18 mouse cellular contexts compared by ENCODE assay signal in the genomic region with DNA sequence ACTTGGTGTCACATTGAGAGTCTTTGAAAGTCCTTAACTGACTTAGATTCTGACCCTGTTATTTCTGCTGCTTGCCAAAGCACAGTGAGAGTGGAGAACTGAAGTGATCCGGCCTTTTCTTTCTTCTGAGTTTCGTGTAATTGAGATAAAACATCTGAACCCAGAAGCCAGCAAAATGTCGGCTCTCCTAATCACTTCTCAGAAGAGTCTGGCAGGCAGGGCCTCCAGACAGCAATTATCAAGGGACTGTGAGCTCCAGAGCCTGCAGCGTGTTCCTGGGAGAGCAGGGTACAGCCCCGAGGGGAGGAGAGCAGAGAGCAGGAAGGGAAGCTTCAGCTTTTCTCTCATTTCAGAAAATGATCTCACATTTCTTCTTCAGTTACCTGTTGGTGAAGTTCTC.
"Had no signal": no experiment of that assay in that cellular context is flagged by ENCODE, and none has a peak within 500 bp of the region (broad histone marks: within the 10 kb centered on the region; RNA-seq: fewer than 3 reads in every experiment).

No protein-coding gene starts in this region.

- H3K9me3 ChIP-seq: intestine, embryonic 15.5 days; kidney, embryonic 15.5 days; limb, embryonic 12.5 days; limb, embryonic 15.5 days; midbrain, embryonic 10.5 days; midbrain, embryonic 13.5 days had no signal

- H3K4me3 ChIP-seq: intestine, embryonic 15.5 days; kidney, embryonic 15.5 days; limb, embryonic 12.5 days; limb, embryonic 15.5 days; megakaryocyte, embryonic 14.5 days; midbrain, embryonic 10.5 days; midbrain, embryonic 13.5 days had no signal

- H3K27ac ChIP-seq: intestine, embryonic 15.5 days; kidney, embryonic 15.5 days; limb, embryonic 12.5 days; limb, embryonic 15.5 days; liver, embryonic 14.5 days; midbrain, embryonic 10.5 days; midbrain, embryonic 13.5 days had no signal

- H3K27me3 ChIP-seq: intestine, embryonic 15.5 days; kidney, embryonic 15.5 days; limb, embryonic 12.5 days; limb, embryonic 15.5 days; megakaryocyte, embryonic 14.5 days; midbrain, embryonic 13.5 days had no signal

- ATAC-seq: intestine, embryonic 15.5 days; liver, postnatal 0 days; midbrain, embryonic 13.5 days; midbrain, embryonic 16.5 days had no signal

- H3K36me3 ChIP-seq: intestine, embryonic 15.5 days; kidney, embryonic 15.5 days; limb, embryonic 12.5 days; limb, embryonic 15.5 days; midbrain, embryonic 10.5 days; midbrain, embryonic 13.5 days had no signal

- H3K4me1 ChIP-seq: intestine, embryonic 15.5 days; kidney, embryonic 15.5 days; limb, embryonic 12.5 days; limb, embryonic 15.5 days; megakaryocyte, embryonic 14.5 days; midbrain, embryonic 10.5 days; midbrain, embryonic 13.5 days had no signal

- DNase-seq: kidney, adult 11 months; kidney, adult 8-10 months; kidney, postnatal 10 days; kidney, postnatal 36 days; left cerebral cortex, postnatal 4 days; liver, postnatal 0 days; thymus, adult 18-20 months; thymus, postnatal 36 days had no signal

- H3K9ac ChIP-seq: intestine, embryonic 15.5 days; kidney, embryonic 15.5 days; limb, embryonic 12.5 days; limb, embryonic 15.5 days; liver, embryonic 14.5 days; liver, postnatal 0 days; midbrain, embryonic 13.5 days had no signal

- H3K4me2 ChIP-seq: intestine, embryonic 15.5 days; kidney, embryonic 15.5 days; limb, embryonic 12.5 days; limb, embryonic 15.5 days; liver, embryonic 11.5 days; midbrain, embryonic 13.5 days had no signal
